Comparison of ENCODE assay signal across 18 mouse cellular contexts in the genomic region with DNA sequence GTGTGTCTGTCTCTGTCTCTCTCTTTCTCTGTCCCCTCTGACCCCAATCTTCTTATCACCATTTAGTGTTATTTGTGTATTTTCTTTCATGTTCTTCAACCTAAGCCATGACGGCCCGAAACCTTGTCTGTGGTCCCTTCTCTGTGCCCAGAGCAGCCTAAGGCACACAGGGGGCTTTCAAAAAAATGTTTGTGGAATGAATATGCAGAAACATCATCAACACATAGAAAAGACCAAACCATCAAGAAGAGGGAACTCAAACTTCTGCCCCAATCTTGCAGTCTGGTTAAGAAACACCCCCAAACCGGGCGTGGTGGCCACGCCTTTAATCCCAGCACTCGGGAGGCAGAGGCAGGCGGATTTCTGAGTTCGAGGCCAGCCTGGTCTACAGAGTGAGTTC. TPM values are rescaled to one million over a fixed set of nuclear protein-coding genes. Genes with fewer than 3 reads are reported as not detected.
DNase-seq lines count a peak whose midpoint lies in the region; ATAC-seq and TF ChIP-seq lines count a peak whose summit lies in the region.
"Had no signal": no experiment of that assay in that cellular context is flagged by ENCODE, and none has a peak within 500 bp of the region (broad histone marks: within the 10 kb centered on the region; RNA-seq: fewer than 3 reads in every experiment).

No protein-coding gene starts in this region.

- peaks cover 76% of the 10 kb centered on the region for H3K4me1 ChIP-seq in forebrain, embryonic 12.5 days
- H3K4me1 ChIP-seq in forebrain, embryonic 15.5 days = peaks cover 58% of the 10 kb centered on the region
- H3K4me1 ChIP-seq in midbrain, embryonic 12.5 days = peaks cover 76% of the 10 kb centered on the region
- peaks cover 41% of the 10 kb centered on the region for H3K4me1 ChIP-seq in midbrain, embryonic 16.5 days (ENCODE audit: control insufficient read depth, insufficient read depth, low read length)
- peaks cover 44% of the 10 kb centered on the region for H3K4me1 ChIP-seq in embryonic facial prominence, embryonic 10.5 days
- H3K4me1 ChIP-seq in limb, embryonic 14.5 days (ENCODE audit: control insufficient read depth, insufficient read depth, low read length) = peaks cover 11% of the 10 kb centered on the region
- H3K4me1 ChIP-seq: liver, embryonic 12.5 days; megakaryocyte, embryonic 14.5 days had no signal

- H3K4me2 ChIP-seq in forebrain, embryonic 12.5 days = no peak overlapping the region
- H3K4me2 ChIP-seq in forebrain, embryonic 15.5 days (replicated peaks) = no peak overlapping the region
- H3K4me2 ChIP-seq in midbrain, embryonic 12.5 days (replicated peaks) = no peak overlapping the region
- H3K4me2 ChIP-seq in midbrain, embryonic 16.5 days (ENCODE audit: low read length) = no peak overlapping the region
- H3K4me2 ChIP-seq in limb, embryonic 14.5 days (replicated peaks; ENCODE audit: low read depth, low read length, severe bottlenecking) = no peak overlapping the region
- H3K4me2 ChIP-seq: kidney, embryonic 15.5 days; liver, embryonic 12.5 days had no signal

- H3K9me3 ChIP-seq in forebrain, embryonic 12.5 days = no peaks in the 10 kb centered on the region
- no peaks in the 10 kb centered on the region for H3K9me3 ChIP-seq in forebrain, embryonic 15.5 days
- H3K9me3 ChIP-seq in midbrain, embryonic 12.5 days = no peaks in the 10 kb centered on the region
- H3K9me3 ChIP-seq in midbrain, embryonic 16.5 days (replicated peaks; ENCODE audit: control insufficient read depth, low read length, poor library complexity, severe bottlenecking) = no peaks in the 10 kb centered on the region
- no peaks in the 10 kb centered on the region for H3K9me3 ChIP-seq in embryonic facial prominence, embryonic 10.5 days
- no peaks in the 10 kb centered on the region for H3K9me3 ChIP-seq in limb, embryonic 14.5 days (ENCODE audit: control insufficient read depth, low read length)
- H3K9me3 ChIP-seq: kidney, embryonic 15.5 days; liver, embryonic 12.5 days; megakaryocyte, embryonic 14.5 days had no signal

- no peak overlapping the region for H3K9ac ChIP-seq in forebrain, embryonic 12.5 days
- H3K9ac ChIP-seq in forebrain, embryonic 15.5 days (replicated peaks) = no peak overlapping the region
- H3K9ac ChIP-seq in midbrain, embryonic 12.5 days (replicated peaks) = no peak overlapping the region
- no peak overlapping the region for H3K9ac ChIP-seq in midbrain, embryonic 16.5 days (ENCODE audit: low read depth, low read length)
- no peak overlapping the region for H3K9ac ChIP-seq in limb, embryonic 14.5 days (ENCODE audit: low read depth, low read length, severe bottlenecking)
- H3K9ac ChIP-seq: kidney, embryonic 15.5 days; liver, embryonic 12.5 days had no signal

- peaks cover 20% of the 10 kb centered on the region for H3K36me3 ChIP-seq in forebrain, embryonic 12.5 days (replicated peaks)
- peaks cover 4% of the 10 kb centered on the region; the same call in 1 of the 2 replicates for H3K36me3 ChIP-seq in forebrain, embryonic 15.5 days
- peaks cover 31% of the 10 kb centered on the region for H3K36me3 ChIP-seq in midbrain, embryonic 12.5 days
- H3K36me3 ChIP-seq in midbrain, embryonic 16.5 days (ENCODE audit: control insufficient read depth, insufficient read depth, low read length) = no peaks in the 10 kb centered on the region
- H3K36me3 ChIP-seq in embryonic facial prominence, embryonic 10.5 days (replicated peaks) = peaks cover 31% of the 10 kb centered on the region
- peaks cover 10% of the 10 kb centered on the region; the same call in 1 of the 2 replicates for H3K36me3 ChIP-seq in limb, embryonic 14.5 days (ENCODE audit: control insufficient read depth, insufficient read depth, low read length)
- H3K36me3 ChIP-seq: G1E; liver, embryonic 12.5 days had no signal

- TF ChIP-seq POLR2A in limb, embryonic 14.5 days (IDR thresholded peaks at IDR 0.05; ENCODE audit: borderline replicate concordance, extremely low read depth, insufficient read depth, insufficient read length) = no peak

- WGBS in forebrain, embryonic 12.5 days = 55% methylated on average over 8 of the region's 8 CpGs
- WGBS in forebrain, embryonic 15.5 days = 66% methylated on average over 8 of the region's 8 CpGs
- 52% methylated on average over 8 of the region's 8 CpGs for WGBS in midbrain, embryonic 12.5 days
- WGBS in midbrain, embryonic 16.5 days = 58% methylated on average over 7 of the region's 8 CpGs
- 65% methylated on average over 8 of the region's 8 CpGs for WGBS in embryonic facial prominence, embryonic 10.5 days
- 72% methylated on average over 7 of the region's 8 CpGs for WGBS in limb, embryonic 14.5 days

- peak overlapping the region; percentile 66 for H3K27ac ChIP-seq in forebrain, embryonic 12.5 days
- H3K27ac ChIP-seq in forebrain, embryonic 15.5 days (replicated peaks) = no peak overlapping the region
- H3K27ac ChIP-seq in midbrain, embryonic 12.5 days (replicated peaks) = peak overlapping the region; percentile 43; the same call in 1 of the 2 replicates
- no peak overlapping the region for H3K27ac ChIP-seq in midbrain, embryonic 16.5 days (ENCODE audit: low read length)
- H3K27ac ChIP-seq in embryonic facial prominence, embryonic 10.5 days (replicated peaks) = peak overlapping the region; percentile 59; the same call in 1 of the 2 replicates
- H3K27ac ChIP-seq in limb, embryonic 14.5 days (replicated peaks; ENCODE audit: low read depth, low read length) = 0 out of 2 replicates have a peak overlapping the region, but pooled peaks have one; percentile 21
- H3K27ac ChIP-seq: kidney, embryonic 15.5 days; liver, embryonic 12.5 days had no signal

- DNase-seq in embryonic facial prominence, embryonic 10.5 days (ENCODE audit: low spot score) = no peak
- DNase-seq in limb, embryonic 14.5 days (ENCODE audit: low spot score) = no peak
- DNase-seq: adrenal gland, postnatal 36 days; gastrocnemius, postnatal 25 days; lung, adult 2 months; thymus, postnatal 25 days had no signal

- H3K4me3 ChIP-seq in forebrain, embryonic 12.5 days (replicated peaks) = no peak overlapping the region
- H3K4me3 ChIP-seq in forebrain, embryonic 15.5 days = no peak overlapping the region
- no peak overlapping the region for H3K4me3 ChIP-seq in midbrain, embryonic 12.5 days
- H3K4me3 ChIP-seq in midbrain, embryonic 16.5 days (ENCODE audit: low read depth, low read length) = no peak overlapping the region
- H3K4me3 ChIP-seq in embryonic facial prominence, embryonic 10.5 days = 0 out of 2 replicates have a peak overlapping the region, but pooled peaks have one; percentile 16
- no peak overlapping the region for H3K4me3 ChIP-seq in limb, embryonic 14.5 days (replicated peaks; ENCODE audit: low read length)
- H3K4me3 ChIP-seq: kidney, embryonic 15.5 days; liver, embryonic 12.5 days; megakaryocyte, embryonic 14.5 days; myocyte had no signal

- H3K27me3 ChIP-seq in forebrain, embryonic 12.5 days = no peaks in the 10 kb centered on the region
- H3K27me3 ChIP-seq in forebrain, embryonic 15.5 days = no peaks in the 10 kb centered on the region
- H3K27me3 ChIP-seq in midbrain, embryonic 12.5 days = no peaks in the 10 kb centered on the region
- H3K27me3 ChIP-seq in midbrain, embryonic 16.5 days (ENCODE audit: control insufficient read depth, insufficient read depth, low read depth, low read length) = no peaks in the 10 kb centered on the region
- no peaks in the 10 kb centered on the region for H3K27me3 ChIP-seq in embryonic facial prominence, embryonic 10.5 days (replicated peaks; ENCODE audit: low read depth, poor library complexity, severe bottlenecking)
- H3K27me3 ChIP-seq in limb, embryonic 14.5 days (ENCODE audit: control insufficient read depth, insufficient read depth, low read length) = no peaks in the 10 kb centered on the region
- H3K27me3 ChIP-seq: kidney, embryonic 15.5 days had no signal

- ATAC-seq in forebrain, embryonic 12.5 days (ENCODE audit: low FRiP score) = no peak
- ATAC-seq in forebrain, embryonic 15.5 days (replicated peaks) = no peak
- no peak for ATAC-seq in midbrain, embryonic 12.5 days (ENCODE audit: low FRiP score, low read depth)
- ATAC-seq in midbrain, embryonic 16.5 days = no peak
- ATAC-seq in limb, embryonic 14.5 days (ENCODE audit: low FRiP score, low read depth) = no peak
- ATAC-seq in CD4-positive, CD25-positive, alpha-beta regulatory T cell, adult 4 months = no peak
- ATAC-seq: forebrain, embryonic 14.5 days; intestine, embryonic 16.5 days; liver, embryonic 12.5 days had no signal

RNA-seq across cellular contexts. Expression of gene Mtcl1, which starts 9.7 kb away (rescaled TPM):
- 43.0 and 49.3 TPM in 2 replicates for polyA plus RNA-seq in forebrain, embryonic 12.5 days (2016; fragmentation: Nextera tagmentation; extraction: Ambion mirVana)
- polyA plus RNA-seq in forebrain, embryonic 15.5 days (2015; fragmentation: Nextera tagmentation; extraction: Ambion mirVana) = 33.5 and 35.5 TPM in 2 replicates
- polyA plus RNA-seq in midbrain, embryonic 12.5 days (2016; fragmentation: Nextera tagmentation; extraction: Ambion mirVana) = 72.5 and 91.2 TPM in 2 replicates
- 29.4 and 34.7 TPM in 2 replicates for polyA plus RNA-seq in midbrain, embryonic 16.5 days (2015; fragmentation: Nextera tagmentation; extraction: Ambion mirVana)
- 13.2 and 22.3 TPM in 2 replicates for polyA plus RNA-seq in embryonic facial prominence, embryonic 10.5 days (2016; fragmentation: Nextera tagmentation; extraction: Ambion mirVana)
- 6.7 and 7.8 TPM in 2 replicates for polyA plus RNA-seq in limb, embryonic 14.5 days (2012; rRNA removed)
- polyA plus RNA-seq in limb, embryonic 14.5 days (2014; fragmentation: Nextera tagmentation; extraction: Ambion mirVana) = 4.7 and 5.3 TPM in 2 replicates
- under 1 TPM in 1 of 2 experiments, not detected in 1; 0.28 TPM for polyA plus RNA-seq in CD4-positive, CD25-positive, alpha-beta regulatory T cell, adult 4 months (2017; shearing (Covaris generic))
- polyA plus RNA-seq: G1E had no signal

Comparison
In these comparisons a context has a peak if more than half of its experiments do, and no peak if none do; other contexts are left out.
1. H3K27ac ChIP-seq: peak in forebrain, embryonic 12.5 days (single experiment), midbrain, embryonic 12.5 days (single experiment), embryonic facial prominence, embryonic 10.5 days (single experiment) and limb, embryonic 14.5 days (single experiment); none in forebrain, embryonic 15.5 days (single experiment) and midbrain, embryonic 16.5 days (single experiment).
2. RNA of gene Mtcl1, which starts 9.7 kb away (polyA plus RNA-seq): 72.5 to 91.2 TPM in midbrain, embryonic 12.5 days, 43.0 to 49.3 TPM in forebrain, embryonic 12.5 days, 33.5 to 35.5 TPM in forebrain, embryonic 15.5 days, 29.4 to 34.7 TPM in midbrain, embryonic 16.5 days, 13.2 to 22.3 TPM in embryonic facial prominence, embryonic 10.5 days and 4.7 to 7.8 TPM in limb, embryonic 14.5 days; 0.28 TPM in CD4-positive, CD25-positive, alpha-beta regulatory T cell, adult 4 months; every median in the first group is over 4 times any median in the second.